Mouse (Mus musculus) limb, embryonic 13.5 days (tissue): ENCODE results near the gene Sit1. TPM values are rescaled to one million over a fixed set of nuclear protein-coding genes. Genes with fewer than 3 reads are reported as not detected.

Experiments
- ATAC-seq: fragments of 200-750 bp; cut with Nextera tagmentation; 2 replicates; pipeline ENCODE4 v1.8.0; 2017; ENCODE audit warnings: low read depth, moderate number of reproducible peaks, moderate TSS enrichment; ENCODE audit not compliant: low FRiP score
- H3K27ac ChIP-seq: fragments of 300-500 bp; sonication (generic); 2 replicates; pipeline ENCODE4 v1.5.1; 2015; ENCODE audit warnings: inconsistent platforms, mild to moderate bottlenecking, moderate library complexity
- H3K27me3 ChIP-seq: fragments of 300-500 bp; sonication (generic); 2 replicates; pipeline ENCODE4 v1.6.1; 2015; ENCODE audit warnings: mild to moderate bottlenecking, inconsistent platforms
- H3K36me3 ChIP-seq: fragments of 300-500 bp; sonication (generic); 2 replicates; pipeline ENCODE4 v1.6.1; 2015; ENCODE audit warnings: inconsistent platforms, mild to moderate bottlenecking, moderate library complexity
- H3K4me1 ChIP-seq: fragments of 300-500 bp; sonication (generic); 2 replicates; pipeline ENCODE4 v1.6.1; 2015; ENCODE audit warnings: inconsistent platforms
- H3K4me2 ChIP-seq: fragments of 300-500 bp; sonication (generic); replicated peaks from 2 replicates; pipeline ENCODE4 v1.6.1; 2015; ENCODE audit warnings: inconsistent platforms, mild to moderate bottlenecking, moderate library complexity
- H3K4me3 ChIP-seq: fragments of 300-500 bp; sonication (generic); 2 replicates; pipeline ENCODE4 v1.5.1; 2015; ENCODE audit warnings: moderate library complexity, mild to moderate bottlenecking, inconsistent platforms
- H3K9ac ChIP-seq: fragments of 300-500 bp; sonication (generic); 2 replicates; pipeline ENCODE4 v1.6.1; 2015; ENCODE audit warnings: mild to moderate bottlenecking, inconsistent platforms
- H3K9me3 ChIP-seq: fragments of 300-500 bp; sonication (generic); 2 replicates; pipeline ENCODE4 v1.6.1; 2016; ENCODE audit warnings: inconsistent platforms
- WGBS: fragments of 180-500 bp; shearing (Covaris S2); methylation state at CpG from one replicate; pipeline ENCODE4 v1.1.7; 2015; 5-methylcytosine and 5-hydroxymethylcytosine counted together
- polyA plus RNA-seq: library from polyadenylated mRNA; unstranded; fragments of >200 nt; fragmentation: Nextera tagmentation; extraction: Ambion mirVana; gene quantifications from 2 replicates; pipeline ENCODE4 v1.2.1, GENCODE M21; 2015

Sit1 gene
- polyA plus RNA-seq = not detected in 2 replicates

GRCm38 (mm10) chr4:43483535-43484091 lies at the start of gene Sit1:
Sit1 (minus strand) TSS chr4:43483734.
- ATAC-seq = no peak
- no peak within 1 kb of the TSS for H3K9ac ChIP-seq
- H3K27me3 ChIP-seq = no peaks in the 10 kb centered on the region
- H3K4me2 ChIP-seq = no peak within 1 kb of the TSS
- 58% methylated on average over 12 of the region's 12 CpGs for WGBS
- no peak within 1 kb of the TSS for H3K4me3 ChIP-seq
- no peaks in the 10 kb centered on the region for H3K9me3 ChIP-seq
- no peaks in the 10 kb centered on the region for H3K36me3 ChIP-seq
- H3K4me1 ChIP-seq = no peaks in the 10 kb centered on the region
- no peak within 1 kb of the TSS for H3K27ac ChIP-seq

- Histone ChIP-seq H3K36me3 (peaks cover 73% of the 10 kb centered on the region), H3K27me3 (no peaks in the 10 kb centered on the region), H3K4me3 (no peak overlapping the region), H3K27ac (no peak overlapping the region), H3K9ac (no peak overlapping the region), H3K9me3 (no peaks in the 10 kb centered on the region), H3K4me1 (no peaks in the 10 kb centered on the region), H3K4me2 (no peak overlapping the region)
- no peak for ATAC-seq
- WGBS = 94% methylated on average over 9 of the region's 9 CpGs
These were observed 49.7 kb upstream of the Sit1 start for GRCm38 (mm10) chr4:43533270-43533669.

DNA sequence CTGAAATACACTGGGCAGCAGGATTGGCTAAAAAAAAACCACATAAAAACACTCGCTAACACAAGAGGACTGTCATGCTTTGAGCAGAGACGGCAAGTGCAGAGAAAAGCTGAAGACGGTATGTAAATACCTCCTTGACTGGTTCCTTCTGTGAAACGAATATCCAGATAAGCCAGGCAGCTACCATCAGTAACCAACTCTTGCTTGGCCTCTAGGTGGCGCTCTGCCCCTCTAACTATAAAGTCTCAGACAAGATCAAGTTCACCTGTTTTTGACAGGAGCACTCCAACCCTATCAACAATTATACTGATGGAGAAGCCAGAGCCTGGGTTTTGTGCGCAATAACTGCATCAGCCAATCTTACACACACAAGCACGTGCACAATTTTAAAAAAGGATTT lies 47.0 kb upstream of the Sit1 start:
- H3K27ac ChIP-seq = no peak overlapping the region
- ATAC-seq = no peak
- H3K4me3 ChIP-seq = no peak overlapping the region
- peaks cover 5% of the 10 kb centered on the region for H3K27me3 ChIP-seq
- H3K36me3 ChIP-seq = peaks cover 47% of the 10 kb centered on the region
- H3K9ac ChIP-seq = no peak overlapping the region
- WGBS = 29% methylated on average over 7 of the region's 7 CpGs
- no peaks in the 10 kb centered on the region for H3K4me1 ChIP-seq
- H3K4me2 ChIP-seq = no peak overlapping the region
- H3K9me3 ChIP-seq = no peaks in the 10 kb centered on the region

- WGBS = 72% methylated on average over 8 of the region's 8 CpGs
- H3K27ac ChIP-seq = no peak overlapping the region
These were observed 46.6 kb upstream of the Sit1 start for GRCm38 (mm10) chr4:43530081-43530501.

DNA sequence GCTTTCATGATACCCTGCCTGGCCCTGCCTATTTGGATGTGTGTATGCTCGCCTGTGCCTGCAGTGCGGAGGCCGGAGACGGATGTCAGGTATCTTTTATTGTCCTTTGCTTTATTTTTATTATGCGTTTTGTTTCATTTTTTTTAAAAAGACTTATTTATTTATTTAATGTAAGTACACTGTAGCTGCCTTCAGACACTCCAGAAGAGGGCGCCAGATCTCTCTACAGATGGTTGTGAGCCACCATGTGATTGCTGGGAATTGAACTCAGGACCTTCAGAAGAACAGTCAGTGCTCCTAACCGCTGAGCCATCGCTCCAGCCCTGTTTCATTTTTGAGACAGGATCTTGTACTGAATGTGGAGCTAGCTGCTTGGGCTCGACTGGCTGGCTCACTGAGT lies 45.0 kb upstream of the Sit1 start:
- Histone ChIP-seq H3K9me3 (no peaks in the 10 kb centered on the region), H3K4me2 (no peak overlapping the region), H3K27me3 (peaks cover 23% of the 10 kb centered on the region), H3K4me1 (peaks cover 8% of the 10 kb centered on the region), H3K27ac (no peak overlapping the region), H3K4me3 (no peak overlapping the region), H3K36me3 (peaks cover 26% of the 10 kb centered on the region), H3K9ac (no peak overlapping the region)
- 77% methylated on average over 9 of the region's 9 CpGs for WGBS
- ATAC-seq = no peak

More at GRCm38 (mm10) chr4:43530081-43530501, 46.6 kb upstream of the Sit1 start:
- Histone ChIP-seq H3K4me3 (no peak overlapping the region), H3K9me3 (no peaks in the 10 kb centered on the region), H3K9ac (no peak overlapping the region), H3K4me2 (no peak overlapping the region), H3K36me3 (peaks cover 42% of the 10 kb centered on the region), H3K27me3 (peaks cover 10% of the 10 kb centered on the region), H3K4me1 (no peaks in the 10 kb centered on the region)
- 0 out of 2 replicates have a peak, but pooled peaks have one; percentile 33 for ATAC-seq

- H3K4me1 ChIP-seq = peaks cover 14% of the 10 kb centered on the region
- WGBS = 62% methylated on average over 5 of the region's 5 CpGs
- no peak overlapping the region for H3K27ac ChIP-seq
- ATAC-seq = no peak
- no peaks in the 10 kb centered on the region for H3K9me3 ChIP-seq
- H3K36me3 ChIP-seq = peaks cover 20% of the 10 kb centered on the region
- H3K4me3 ChIP-seq = no peak overlapping the region
- no peak overlapping the region for H3K4me2 ChIP-seq
- peaks cover 29% of the 10 kb centered on the region for H3K27me3 ChIP-seq
- H3K9ac ChIP-seq = no peak overlapping the region
These were observed 44.3 kb upstream of the Sit1 start for GRCm38 (mm10) chr4:43527880-43528279.

DNA sequence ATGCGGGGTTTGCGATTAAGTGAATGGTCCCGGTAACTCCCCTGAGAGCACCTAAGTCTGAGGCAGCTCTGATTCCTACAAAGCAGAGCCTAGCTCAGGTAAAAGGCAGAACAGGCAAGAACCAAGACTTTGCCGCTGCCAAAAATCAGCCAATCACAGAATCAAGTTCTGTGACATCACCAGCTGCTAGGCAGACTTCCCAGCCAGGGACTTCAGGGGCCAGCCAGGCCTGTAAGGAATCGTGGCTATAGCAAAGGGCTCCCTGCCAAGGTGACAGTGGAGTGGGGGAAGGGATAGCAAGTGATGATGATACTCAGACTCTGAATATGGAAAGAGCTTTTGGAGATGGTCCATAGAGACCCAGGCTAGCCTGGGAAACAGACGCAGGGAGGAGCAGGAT lies 36.4 kb upstream of the Sit1 start:
- Histone ChIP-seq H3K27ac (0 out of 2 replicates have a peak overlapping the region, but pooled peaks have one; percentile 28), H3K4me3 (peak overlapping the region; percentile 25), H3K27me3 (peaks cover 38% of the 10 kb centered on the region), H3K9me3 (no peaks in the 10 kb centered on the region), H3K4me1 (peaks cover 57% of the 10 kb centered on the region), H3K36me3 (peaks cover 18% of the 10 kb centered on the region), H3K9ac (no peak overlapping the region), H3K4me2 (peak overlapping the region; percentile 83)
- 12% methylated on average over 6 of the region's 6 CpGs for WGBS
- no peak for ATAC-seq

- Histone ChIP-seq H3K4me1 (peaks cover 59% of the 10 kb centered on the region), H3K27ac (no peak overlapping the region), H3K27me3 (peaks cover 34% of the 10 kb centered on the region), H3K4me3 (peak overlapping the region; percentile 25), H3K9ac (no peak overlapping the region), H3K4me2 (peak overlapping the region; percentile 83), H3K9me3 (no peaks in the 10 kb centered on the region), H3K36me3 (peaks cover 18% of the 10 kb centered on the region)
- 17% methylated on average over 10 of the region's 10 CpGs for WGBS
- ATAC-seq = no peak
These were observed 36.0 kb upstream of the Sit1 start for GRCm38 (mm10) chr4:43519551-43519950.

GRCm38 (mm10) chr4:43515764-43516708 lies 32.5 kb upstream of the Sit1 start:
- no peak overlapping the region for H3K4me2 ChIP-seq
- H3K36me3 ChIP-seq = peaks cover 18% of the 10 kb centered on the region
- no peaks in the 10 kb centered on the region for H3K9me3 ChIP-seq
- no peak overlapping the region for H3K9ac ChIP-seq
- peaks cover 9% of the 10 kb centered on the region for H3K27me3 ChIP-seq
- H3K4me3 ChIP-seq = no peak overlapping the region
- WGBS = 68% methylated on average over 11 of the region's 11 CpGs
- no peak overlapping the region for H3K27ac ChIP-seq
- ATAC-seq = no peak
- peaks cover 35% of the 10 kb centered on the region for H3K4me1 ChIP-seq

DNA sequence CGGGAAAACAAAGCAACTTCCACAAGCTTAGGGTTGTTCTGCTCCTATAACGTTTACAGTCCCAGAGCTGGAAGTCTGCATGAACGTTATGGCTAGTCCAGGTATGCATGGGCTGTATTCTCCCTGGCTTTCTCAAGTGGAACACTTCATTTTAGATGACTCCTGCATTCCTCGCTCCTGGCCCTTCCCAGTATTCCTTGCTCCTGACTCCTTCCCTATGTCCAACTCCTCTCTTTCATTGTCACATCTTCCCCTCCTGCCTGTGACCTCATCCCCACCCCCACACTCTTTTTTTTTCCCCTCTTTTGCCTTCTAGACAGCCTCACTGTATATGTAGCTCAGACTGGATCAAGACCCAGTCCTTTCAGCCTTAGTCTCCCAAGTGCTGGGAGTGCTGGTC lies 30.3 kb upstream of the Sit1 start:
- no peak for ATAC-seq
- H3K36me3 ChIP-seq = peaks cover 14% of the 10 kb centered on the region
- no peak overlapping the region for H3K27ac ChIP-seq
- peaks cover 2% of the 10 kb centered on the region for H3K27me3 ChIP-seq
- H3K4me2 ChIP-seq = no peak overlapping the region
- no peak overlapping the region for H3K9ac ChIP-seq
- WGBS = 65% methylated on average over 4 of the region's 4 CpGs
- H3K4me1 ChIP-seq = peaks cover 22% of the 10 kb centered on the region
- no peak overlapping the region for H3K4me3 ChIP-seq
- no peaks in the 10 kb centered on the region for H3K9me3 ChIP-seq

DNA sequence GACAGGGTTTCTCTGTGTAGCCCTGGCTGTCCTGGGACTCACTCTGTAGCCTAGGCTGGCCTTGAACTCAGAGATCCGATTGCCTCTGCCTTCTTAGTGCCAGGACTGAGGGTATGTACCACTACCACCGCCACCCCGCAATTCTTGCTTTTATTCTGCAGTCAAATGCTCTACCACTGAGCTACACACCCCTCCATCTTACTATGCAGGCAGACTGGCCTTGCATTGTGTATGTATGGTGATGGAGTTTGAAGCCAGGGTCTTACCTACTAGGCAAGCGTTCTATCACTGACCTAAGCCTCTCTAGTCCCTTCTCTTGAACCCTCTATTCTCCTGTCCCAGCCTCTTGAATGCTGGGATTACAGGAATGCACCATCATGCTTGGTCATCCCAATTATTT lies 29.8 kb upstream of the Sit1 start:
- no peak overlapping the region for H3K4me2 ChIP-seq
- H3K4me3 ChIP-seq = no peak overlapping the region
- H3K4me1 ChIP-seq = peaks cover 24% of the 10 kb centered on the region
- no peaks in the 10 kb centered on the region for H3K27me3 ChIP-seq
- H3K36me3 ChIP-seq = peaks cover 12% of the 10 kb centered on the region
- H3K9ac ChIP-seq = no peak overlapping the region
- WGBS = 83% methylated on average over 4 of the region's 4 CpGs
- H3K27ac ChIP-seq = no peak overlapping the region
- H3K9me3 ChIP-seq = no peaks in the 10 kb centered on the region
- no peak for ATAC-seq

- WGBS = 64% methylated on average over 7 of the region's 7 CpGs
- Histone ChIP-seq H3K9ac (no peak overlapping the region), H3K4me2 (no peak overlapping the region), H3K27ac (no peak overlapping the region), H3K4me3 (no peak overlapping the region), H3K9me3 (no peaks in the 10 kb centered on the region), H3K4me1 (peaks cover 30% of the 10 kb centered on the region), H3K36me3 (peaks cover 8% of the 10 kb centered on the region; the same call in 1 of the 2 replicates), H3K27me3 (0 out of 2 replicates have a peak, but pooled peaks cover 1% of the 10 kb centered on the region)
- no peak for ATAC-seq
These were observed 29.1 kb upstream of the Sit1 start for GRCm38 (mm10) chr4:43512653-43513052.
